Mouse (Mus musculus) kidney, postnatal 0 days (tissue): ENCODE measurements around the gene Gnat2. TPM values are rescaled to one million over a fixed set of nuclear protein-coding genes. Genes with fewer than 3 reads are reported as not detected.

Experiments
- ATAC-seq: fragments of 200-750 bp; cut with Nextera tagmentation; replicated peaks from 2 replicates; pipeline ENCODE4 v1.8.0; 2017; ENCODE audit warnings: low read depth, moderate number of reproducible peaks, moderate TSS enrichment, moderate library complexity; ENCODE audit not compliant: low FRiP score
- DNase-seq: peaks from one replicate; pipeline ENCODE4 v3.0.0-alpha.2; 2016; ENCODE audit warnings: low spot score
- H3K27ac ChIP-seq: fragments of 300-500 bp; sonication (generic); 2 replicates; pipeline ENCODE4 v1.5.1; 2014; ENCODE audit warnings: mild to moderate bottlenecking
- H3K27me3 ChIP-seq: fragments of 300-500 bp; sonication (generic); 2 replicates; pipeline ENCODE4 v1.6.1; 2014; ENCODE audit warnings: low read length, mixed read lengths; ENCODE audit not compliant: insufficient read depth
- H3K36me3 ChIP-seq: fragments of 300-500 bp; sonication (generic); 2 replicates; pipeline ENCODE4 v1.6.1; 2014; ENCODE audit warnings: low read length, mixed read lengths; ENCODE audit not compliant: insufficient read depth
- H3K4me1 ChIP-seq: fragments of 300-500 bp; sonication (generic); replicated peaks from 2 replicates; pipeline ENCODE4 v1.6.1; 2014; ENCODE audit warnings: antibody characterized with exemption, low read length, mixed read lengths; ENCODE audit not compliant: insufficient read depth
- H3K4me2 ChIP-seq: fragments of 300-500 bp; sonication (generic); 2 replicates; pipeline ENCODE4 v1.6.1; 2014; ENCODE audit warnings: mild to moderate bottlenecking, low read length, moderate library complexity, mixed read lengths
- H3K4me3 ChIP-seq: fragments of 300-500 bp; sonication (generic); replicated peaks from 2 replicates; pipeline ENCODE4 v1.5.1; 2014; ENCODE audit warnings: low read depth, low read length
- H3K9ac ChIP-seq: fragments of 300-500 bp; sonication (generic); 2 replicates; pipeline ENCODE4 v1.6.1; 2014; ENCODE audit warnings: low read depth, low read length
- H3K9me3 ChIP-seq: fragments of 300-500 bp; sonication (generic); replicated peaks from 2 replicates; pipeline ENCODE4 v1.6.1; 2016; ENCODE audit warnings: low read length, inconsistent platforms, mixed read lengths
- CTCF ChIP-seq: IDR thresholded peaks from 2 replicates; pipeline ENCODE4 v1.5.1; 2016; ENCODE audit warnings: antibody characterized with exemption, low read depth, mild to moderate bottlenecking, moderate library complexity
- WGBS: fragments of 180-500 bp; shearing (Covaris S2); extraction: QIAGEN DNeasy Blood & Tissue Kit; methylation state at CpG from one replicate; pipeline ENCODE4 v1.1.7; 2014; 5-methylcytosine and 5-hydroxymethylcytosine counted together
- polyA plus RNA-seq: library from polyadenylated mRNA; unstranded; fragments of >200 nt; fragmentation: Nextera tagmentation; extraction: Ambion mirVana; gene quantifications from 2 replicates; pipeline ENCODE4 v1.2.1, GENCODE M21; 2015

The Gnat2 gene
- polyA plus RNA-seq, 1 experiment from 2014 or later, result 1.2 TPM

DNA sequence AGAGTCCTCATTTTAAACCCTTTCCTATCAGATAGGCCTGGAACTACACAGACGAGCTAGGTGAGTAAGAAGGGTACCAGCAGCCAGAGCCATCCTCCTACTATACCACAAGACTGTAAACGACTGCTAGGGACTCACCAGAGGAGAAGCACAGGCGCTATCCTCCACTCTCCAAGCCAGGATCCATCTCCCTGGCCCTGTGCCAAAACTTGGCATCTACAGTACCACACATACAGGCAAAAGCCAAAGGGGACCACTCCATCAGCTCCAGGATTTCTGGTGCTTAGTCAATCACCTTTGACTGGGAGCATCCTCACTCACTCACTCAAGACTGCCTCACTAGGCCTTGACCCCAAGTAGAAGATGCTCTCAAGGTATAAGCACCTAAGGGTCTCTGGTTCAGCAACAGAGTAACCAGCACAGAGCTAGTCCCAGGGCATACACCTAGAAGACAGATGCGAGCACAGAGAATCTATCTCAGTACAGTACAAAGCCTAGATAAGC, 8.6 kb upstream of the Gnat2 start:
- Histone ChIP-seq H3K9ac (no peak overlapping the region), H3K4me1 (peaks cover 29% of the 10 kb centered on the region), H3K27me3 (no peaks in the 10 kb centered on the region), H3K4me3 (no peak overlapping the region), H3K9me3 (no peaks in the 10 kb centered on the region), H3K36me3 (0 out of 2 replicates have a peak, but pooled peaks cover 6% of the 10 kb centered on the region), H3K4me2 (peak overlapping the region; percentile 99), H3K27ac (no peak overlapping the region)
- TF ChIP-seq CTCF, result no peak
- WGBS, result 80% methylated on average over 4 of the region's 4 CpGs
- no peak for ATAC-seq
- no peak for DNase-seq

DNA sequence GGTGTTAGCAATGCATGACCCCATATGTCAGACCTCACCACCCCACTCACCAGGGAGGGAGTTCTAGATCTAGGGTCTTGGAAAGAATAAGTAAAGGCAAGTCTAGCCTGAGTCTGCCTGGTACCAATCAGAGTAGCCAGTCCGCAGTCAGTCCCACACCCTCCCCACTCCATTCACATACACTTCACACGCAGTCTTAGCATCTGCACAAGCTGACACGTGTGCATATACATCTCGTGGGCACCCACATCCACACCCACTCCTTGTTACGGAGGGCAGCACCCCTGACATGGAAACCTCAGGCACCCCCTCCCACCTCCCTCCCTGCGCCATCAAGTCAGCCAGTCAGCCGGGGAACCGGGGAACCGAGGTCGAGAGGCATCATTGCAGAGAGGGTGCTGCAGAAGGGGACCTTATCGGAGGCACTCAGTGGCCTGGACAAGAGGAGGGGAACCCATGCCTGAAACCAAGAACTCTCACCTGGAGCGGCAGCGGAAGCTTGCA, 7.8 kb upstream of the Gnat2 start:
- DNase-seq, result no peak
- Histone ChIP-seq H3K27me3 (no peaks in the 10 kb centered on the region), H3K9ac (peak overlapping the region; percentile 71), H3K27ac (peak overlapping the region; percentile 96), H3K4me2 (peak overlapping the region; percentile 99), H3K36me3 (0 out of 2 replicates have a peak, but pooled peaks cover 3% of the 10 kb centered on the region), H3K4me3 (peak overlapping the region; percentile 68), H3K9me3 (no peaks in the 10 kb centered on the region), H3K4me1 (peaks cover 29% of the 10 kb centered on the region)
- 5% methylated on average over 13 of the region's 13 CpGs for WGBS
- ATAC-seq, result no peak
- TF ChIP-seq CTCF, result no peak

GRCm38 (mm10) chr3:108085281-108085720, 7.3 kb upstream of the Gnat2 start:
- Histone ChIP-seq H3K36me3 (no peaks in the 10 kb centered on the region), H3K9ac (peak overlapping the region; percentile 71), H3K9me3 (no peaks in the 10 kb centered on the region), H3K27me3 (no peaks in the 10 kb centered on the region), H3K4me2 (peak overlapping the region; percentile 99), H3K4me1 (peaks cover 29% of the 10 kb centered on the region), H3K4me3 (peak overlapping the region; percentile 68), H3K27ac (peak overlapping the region; percentile 96)
- WGBS, result under 1% methylated on average over 14 of the region's 14 CpGs
- no peak for TF ChIP-seq CTCF
- ATAC-seq, result peak; percentile 75
- peak; percentile 96 for DNase-seq

DNA sequence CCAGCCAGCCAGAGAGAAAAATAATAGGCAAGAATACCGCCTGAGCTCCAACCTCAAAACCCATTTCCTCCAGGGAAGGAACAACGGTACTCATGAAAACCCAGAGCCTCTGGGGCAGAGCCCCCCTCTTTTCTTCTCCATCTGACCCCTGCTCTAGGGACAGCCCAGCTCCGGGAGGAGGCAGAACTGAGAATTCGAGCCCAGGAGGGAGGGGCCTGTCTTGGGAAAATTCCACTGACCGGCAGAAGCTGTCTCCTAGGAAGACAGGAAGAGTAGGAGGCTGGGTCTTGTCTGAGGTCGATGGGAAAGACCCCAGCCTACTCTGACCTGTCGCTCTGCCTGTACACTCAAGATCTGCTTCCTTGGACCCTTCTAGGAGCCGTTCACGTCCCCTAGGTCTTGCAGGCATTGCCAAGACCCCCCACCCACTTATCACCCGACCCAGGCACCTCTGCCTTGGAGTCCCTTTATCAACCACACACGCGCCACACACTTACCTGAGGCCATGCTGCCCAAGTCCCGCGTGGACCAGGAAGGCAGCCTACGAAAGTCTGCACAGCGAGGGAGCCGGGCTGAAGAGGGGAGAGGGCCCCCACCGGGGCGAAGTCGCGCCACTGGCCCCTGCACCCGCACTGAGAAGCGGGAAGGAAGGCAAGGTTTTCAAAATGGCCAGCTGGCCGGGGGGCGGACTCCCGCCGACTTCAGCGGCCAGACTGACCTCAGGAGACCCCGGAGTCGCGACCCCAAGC, 6.7 kb upstream of the Gnat2 start:
- Histone ChIP-seq H3K9ac (peak overlapping the region; percentile 71), H3K4me3 (peak overlapping the region; percentile 68), H3K4me1 (peaks cover 29% of the 10 kb centered on the region), H3K9me3 (no peaks in the 10 kb centered on the region), H3K27me3 (no peaks in the 10 kb centered on the region), H3K27ac (peak overlapping the region; percentile 96), H3K36me3 (no peaks in the 10 kb centered on the region), H3K4me2 (peak overlapping the region; percentile 99)
- DNase-seq, result peak; percentile 95
- WGBS, result under 1% methylated on average over 31 of the region's 31 CpGs
- ATAC-seq, result peak; percentile 77
- peak; percentile 13; the same call in 1 of the 2 replicates for TF ChIP-seq CTCF

DNA sequence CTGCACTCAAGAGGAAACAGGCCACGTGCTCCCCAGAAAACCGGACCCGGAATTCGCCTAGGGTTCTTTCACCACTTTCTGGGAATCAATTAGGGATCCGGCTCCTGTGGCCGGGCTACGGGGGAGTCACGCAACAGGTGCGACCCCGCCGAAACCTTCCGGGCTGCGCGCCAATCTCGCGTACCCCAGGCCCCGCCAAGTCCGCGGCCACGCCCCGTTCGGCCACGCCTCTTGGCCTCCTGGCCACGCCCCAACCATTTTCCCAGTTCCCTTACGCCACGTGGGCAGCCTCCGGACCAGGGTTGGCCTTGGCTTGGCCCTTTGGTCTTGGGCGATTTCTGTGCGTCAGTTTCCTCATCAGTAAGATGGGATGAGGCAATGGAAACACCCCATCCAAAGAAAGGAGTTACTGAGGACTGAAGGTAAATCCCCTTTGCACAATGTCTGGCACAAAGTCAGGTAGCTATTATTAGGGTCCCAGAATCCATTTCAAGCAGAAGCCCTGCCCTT, 6.1 kb upstream of the Gnat2 start, which contains the start of gene Ampd2:
Gene Ampd2 (minus strand): TSS at position 182 of the 510 bp plus-strand sequence.
- Histone ChIP-seq H3K4me2 (peak within 1 kb of the TSS; percentile 99), H3K4me3 (peak within 1 kb of the TSS; percentile 68), H3K27ac (peak within 1 kb of the TSS; percentile 96), H3K27me3 (no peaks in the 10 kb centered on the region), H3K9ac (peak within 1 kb of the TSS; percentile 71), H3K36me3 (no peaks in the 10 kb centered on the region), H3K9me3 (no peaks in the 10 kb centered on the region), H3K4me1 (peaks cover 29% of the 10 kb centered on the region)
- WGBS, result 1% methylated on average over 29 of the region's 29 CpGs
- peak; percentile 83 for DNase-seq
- no peak for TF ChIP-seq CTCF
- ATAC-seq, result peak; percentile 57

GRCm38 (mm10) chr3:108087329-108087728, 5.3 kb upstream of the Gnat2 start:
- DNase-seq (no peak), ATAC-seq (no peak)
- no peak for TF ChIP-seq CTCF
- WGBS, result 72% methylated on average over 3 of the region's 3 CpGs
- Histone ChIP-seq H3K4me3 (no peak overlapping the region), H3K4me2 (no peak overlapping the region), H3K27me3 (no peaks in the 10 kb centered on the region), H3K27ac (peak overlapping the region; percentile 96; the same call in 1 of the 2 replicates), H3K36me3 (no peaks in the 10 kb centered on the region), H3K9me3 (no peaks in the 10 kb centered on the region), H3K4me1 (peaks cover 24% of the 10 kb centered on the region), H3K9ac (no peak overlapping the region)
